Mouse (Mus musculus): Measurements from ENCODE around the gene Mip. TPM values are rescaled to one million over a fixed set of nuclear protein-coding genes. Genes with fewer than 3 reads are reported as not detected.

The Mip gene
- polyA plus RNA-seq, 1 experiment from 2014 or later: 0.26 TPM

- H3K4me3 ChIP-seq: peak overlapping the region; percentile 82
- H3K4me2 ChIP-seq: peak overlapping the region; percentile 65
- H3K36me3 ChIP-seq: 0 out of 2 replicates have a peak, but pooled peaks cover 6% of the 10 kb centered on the region
- peak overlapping the region; percentile 63 for H3K9ac ChIP-seq
- H3K27ac ChIP-seq: peak overlapping the region; percentile 94
- WGBS: under 1% methylated on average over 14 of the region's 14 CpGs
- no peaks in the 10 kb centered on the region for H3K27me3 ChIP-seq
- ATAC-seq (ENCODE audit: insufficient number of reproducible peaks, low FRiP score, low TSS enrichment, low read depth): no peak; the same call in 1 of the 2 replicates
- H3K9me3 ChIP-seq: no peaks in the 10 kb centered on the region
- peaks cover 13% of the 10 kb centered on the region for H3K4me1 ChIP-seq
These were observed 6.9 kb downstream of the Mip start for GRCm38 (mm10) chr10:128232420-128232985.

GRCm38 (mm10) chr10:128236321-128236720 lies 10.7 kb downstream of the Mip start:
- H3K9me3 ChIP-seq: no peaks in the 10 kb centered on the region
- H3K36me3 ChIP-seq: peaks cover 24% of the 10 kb centered on the region
- peak overlapping the region; percentile 57; the same call in 1 of the 2 replicates for H3K27ac ChIP-seq
- peaks cover 9% of the 10 kb centered on the region for H3K4me1 ChIP-seq
- WGBS: 39% methylated on average over 4 of the region's 4 CpGs
- H3K4me3 ChIP-seq: no peak overlapping the region
- H3K4me2 ChIP-seq: no peak overlapping the region
- ATAC-seq (ENCODE audit: insufficient number of reproducible peaks, low FRiP score, low TSS enrichment, low read depth): no peak
- H3K27me3 ChIP-seq: no peaks in the 10 kb centered on the region
- no peak overlapping the region for H3K9ac ChIP-seq

- H3K27ac ChIP-seq: no peak overlapping the region
These were observed 12.3 kb downstream of the Mip start for GRCm38 (mm10) chr10:128237807-128238480.

GRCm38 (mm10) chr10:128239140-128239539 lies 13.5 kb downstream of the Mip start:
- Histone ChIP-seq H3K36me3 (peaks cover 47% of the 10 kb centered on the region), H3K4me3 (no peak overlapping the region), H3K27ac (no peak overlapping the region), H3K9me3 (no peaks in the 10 kb centered on the region), H3K9ac (no peak overlapping the region), H3K27me3 (no peaks in the 10 kb centered on the region), H3K4me1 (peaks cover 4% of the 10 kb centered on the region), H3K4me2 (no peak overlapping the region)
- 88% methylated on average over 4 of the region's 4 CpGs for WGBS
- no peak for ATAC-seq (ENCODE audit: insufficient number of reproducible peaks, low FRiP score, low TSS enrichment, low read depth)

More at GRCm38 (mm10) chr10:128237807-128238480, 12.3 kb downstream of the Mip start:
- H3K4me3 ChIP-seq: no peak overlapping the region
- H3K4me2 ChIP-seq: no peak overlapping the region
- 67% methylated on average over 15 of the region's 15 CpGs for WGBS
- peaks cover 38% of the 10 kb centered on the region for H3K36me3 ChIP-seq
- ATAC-seq (ENCODE audit: insufficient number of reproducible peaks, low FRiP score, low TSS enrichment, low read depth): no peak
- H3K4me1 ChIP-seq: peaks cover 6% of the 10 kb centered on the region
- no peaks in the 10 kb centered on the region for H3K27me3 ChIP-seq
- no peaks in the 10 kb centered on the region for H3K9me3 ChIP-seq
- H3K9ac ChIP-seq: no peak overlapping the region

GRCm38 (mm10) chr10:128240131-128240530 lies 14.5 kb downstream of the Mip start:
- Histone ChIP-seq H3K27me3 (no peaks in the 10 kb centered on the region), H3K36me3 (peaks cover 57% of the 10 kb centered on the region), H3K4me1 (peaks cover 4% of the 10 kb centered on the region), H3K4me2 (no peak overlapping the region), H3K4me3 (no peak overlapping the region), H3K27ac (no peak overlapping the region), H3K9me3 (no peaks in the 10 kb centered on the region), H3K9ac (no peak overlapping the region)
- 87% methylated on average over 18 of the region's 18 CpGs for WGBS
- no peak for ATAC-seq (ENCODE audit: insufficient number of reproducible peaks, low FRiP score, low TSS enrichment, low read depth)

DNA sequence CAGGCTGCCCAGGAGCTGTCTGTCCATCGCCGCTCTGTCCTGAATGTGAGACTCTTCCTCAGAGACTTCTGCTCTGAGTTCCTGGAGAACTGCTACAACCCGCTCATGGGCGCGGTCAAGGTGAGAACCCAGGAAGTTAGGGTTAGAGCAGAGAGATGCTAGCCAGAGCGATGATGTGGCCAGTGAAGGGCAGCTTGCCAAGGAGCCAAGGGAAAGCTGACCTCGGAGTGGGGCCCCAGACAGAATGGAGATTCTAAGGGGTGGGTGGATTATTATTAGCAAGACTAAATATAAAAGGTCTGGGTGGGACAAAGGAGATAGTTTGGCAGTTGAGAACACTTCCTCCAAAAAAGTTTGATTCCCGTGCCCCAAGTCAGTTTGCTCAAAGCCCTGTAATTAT lies 17.6 kb downstream of the Mip start:
- ATAC-seq (ENCODE audit: insufficient number of reproducible peaks, low FRiP score, low TSS enrichment, low read depth): no peak
- Histone ChIP-seq H3K9me3 (no peaks in the 10 kb centered on the region), H3K4me1 (no peaks in the 10 kb centered on the region), H3K9ac (no peak overlapping the region), H3K4me3 (no peak overlapping the region), H3K27me3 (no peaks in the 10 kb centered on the region), H3K4me2 (no peak overlapping the region), H3K36me3 (peaks cover 84% of the 10 kb centered on the region), H3K27ac (no peak overlapping the region)
- 90% methylated on average over 8 of the region's 8 CpGs for WGBS

GRCm38 (mm10) chr10:128244121-128244520 lies 18.5 kb downstream of the Mip start:
- Histone ChIP-seq H3K9ac (no peak overlapping the region), H3K4me1 (no peaks in the 10 kb centered on the region), H3K27me3 (no peaks in the 10 kb centered on the region), H3K27ac (no peak overlapping the region), H3K4me3 (no peak overlapping the region), H3K9me3 (no peaks in the 10 kb centered on the region), H3K4me2 (no peak overlapping the region), H3K36me3 (peaks cover 91% of the 10 kb centered on the region)
- no peak for ATAC-seq (ENCODE audit: insufficient number of reproducible peaks, low FRiP score, low TSS enrichment, low read depth)
- 95% methylated on average over 15 of the region's 15 CpGs for WGBS

GRCm38 (mm10) chr10:128247020-128247732 lies 21.5 kb downstream of the Mip start:
- Histone ChIP-seq H3K9me3 (no peaks in the 10 kb centered on the region), H3K4me1 (no peaks in the 10 kb centered on the region), H3K27ac (peak overlapping the region; percentile 59; the same call in 1 of the 2 replicates), H3K27me3 (no peaks in the 10 kb centered on the region), H3K9ac (no peak overlapping the region), H3K36me3 (peaks cover 96% of the 10 kb centered on the region), H3K4me3 (no peak overlapping the region), H3K4me2 (no peak overlapping the region)
- whole genome bisulfite sequencing: 74% methylated on average over 17 of the region's 17 CpGs
- no peak for ATAC-seq (ENCODE audit: insufficient number of reproducible peaks, low FRiP score, low TSS enrichment, low read depth)

DNA sequence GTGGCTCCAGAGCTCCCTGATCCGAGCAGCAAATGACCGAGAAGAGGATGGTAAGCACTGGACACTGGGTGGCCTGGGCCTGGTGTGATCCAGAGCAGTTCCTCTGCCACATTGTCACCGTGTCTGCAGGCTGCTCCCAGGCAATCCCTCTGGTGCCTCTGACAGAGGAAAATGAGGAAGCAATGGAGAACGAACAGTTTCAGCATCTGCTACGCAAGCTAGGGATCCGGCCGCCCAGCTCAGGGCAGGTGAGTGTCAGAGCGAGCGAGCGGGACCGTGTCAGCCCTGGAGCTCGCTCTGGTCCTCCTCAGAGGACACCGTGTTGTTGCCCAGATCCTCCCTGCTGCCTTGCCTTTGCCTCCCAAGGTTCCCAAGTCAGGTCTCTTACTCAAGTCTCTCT lies 24.9 kb downstream of the Mip start:
- Histone ChIP-seq H3K4me2 (no peak overlapping the region), H3K9ac (no peak overlapping the region), H3K9me3 (no peaks in the 10 kb centered on the region), H3K4me3 (no peak overlapping the region), H3K4me1 (no peaks in the 10 kb centered on the region), H3K27ac (no peak overlapping the region), H3K27me3 (no peaks in the 10 kb centered on the region), H3K36me3 (peaks cover 71% of the 10 kb centered on the region)
- ATAC-seq (ENCODE audit: insufficient number of reproducible peaks, low FRiP score, low TSS enrichment, low read depth): no peak
- WGBS: 91% methylated on average over 13 of the region's 13 CpGs

- H3K4me3 ChIP-seq: no peak within 1 kb of the TSS
- no peaks in the 10 kb centered on the region for H3K4me1 ChIP-seq
- H3K4me2 ChIP-seq: no peak within 1 kb of the TSS
- H3K27ac ChIP-seq: no peak within 1 kb of the TSS
- ATAC-seq (ENCODE audit: insufficient number of reproducible peaks, low FRiP score, low TSS enrichment, low read depth): no peak
- H3K9me3 ChIP-seq: no peaks in the 10 kb centered on the region
- no peak within 1 kb of the TSS for H3K9ac ChIP-seq
- no peaks in the 10 kb centered on the region for H3K27me3 ChIP-seq
- WGBS: 75% methylated on average over 4 of the region's 4 CpGs
- H3K36me3 ChIP-seq: peaks cover 40% of the 10 kb centered on the region
These were observed 28.1 kb downstream of the Mip start, which contains the start of gene Apon for GRCm38 (mm10) chr10:128253677-128254255. Apon (plus strand) TSS chr10:128254096.

GRCm38 (mm10) chr10:128255925-128256324 lies 30.3 kb downstream of the Mip start:
- Histone ChIP-seq H3K4me3 (no peak overlapping the region), H3K27ac (no peak overlapping the region), H3K4me1 (no peaks in the 10 kb centered on the region), H3K9me3 (no peaks in the 10 kb centered on the region), H3K36me3 (peaks cover 20% of the 10 kb centered on the region), H3K27me3 (no peaks in the 10 kb centered on the region), H3K9ac (no peak overlapping the region), H3K4me2 (no peak overlapping the region)
- WGBS: 83% methylated on average over 8 of the region's 8 CpGs
- no peak for ATAC-seq (ENCODE audit: insufficient number of reproducible peaks, low FRiP score, low TSS enrichment, low read depth)

- no peak overlapping the region for H3K27ac ChIP-seq
- H3K4me1 ChIP-seq: no peaks in the 10 kb centered on the region
- H3K4me2 ChIP-seq: no peak overlapping the region
- no peak overlapping the region for H3K4me3 ChIP-seq
- no peaks in the 10 kb centered on the region for H3K27me3 ChIP-seq
- H3K9me3 ChIP-seq: no peaks in the 10 kb centered on the region
- H3K36me3 ChIP-seq: peaks cover 16% of the 10 kb centered on the region
- WGBS: 73% methylated on average over 8 of the region's 8 CpGs
- ATAC-seq (ENCODE audit: insufficient number of reproducible peaks, low FRiP score, low TSS enrichment, low read depth): no peak
- H3K9ac ChIP-seq: no peak overlapping the region
These were observed 30.7 kb downstream of the Mip start for GRCm38 (mm10) chr10:128256328-128256727.

Measured in limb, embryonic 15.5 days (tissue).